Mouse (Mus musculus): ENCODE results near the gene Pik3c2b. TPM values are rescaled to one million over a fixed set of nuclear protein-coding genes. Genes with fewer than 3 reads are reported as not detected.

The Pik3c2b gene
- polyA plus RNA-seq, 1 experiment from 2014 or later: 5.3 TPM

GRCm38 (mm10) chr1:133063164-133063563 is 17.7 kb downstream of the Pik3c2b start:
- Histone ChIP-seq H3K4me2 (ENCODE audit: low read depth, low read length) (no peak overlapping the region), H3K9ac (ENCODE audit: low read length) (no peak overlapping the region), H3K4me1 (replicated peaks; ENCODE audit: control insufficient read depth, insufficient read depth, low read length) (no peaks in the 10 kb centered on the region), H3K4me3 (ENCODE audit: low read length) (no peak overlapping the region), H3K27me3 (ENCODE audit: control insufficient read depth, insufficient read depth, low read depth, low read length) (no peaks in the 10 kb centered on the region), H3K9me3 (ENCODE audit: control insufficient read depth, low read length) (no peaks in the 10 kb centered on the region), H3K36me3 (ENCODE audit: control insufficient read depth, insufficient read depth, low read length) (no peaks in the 10 kb centered on the region), H3K27ac (ENCODE audit: low read length) (no peak overlapping the region)
- WGBS: 78% methylated on average over 6 of the region's 6 CpGs
- ATAC-seq (ENCODE audit: low read depth): no peak

- Histone ChIP-seq H3K4me2 (ENCODE audit: low read depth, low read length) (no peak overlapping the region), H3K4me1 (replicated peaks; ENCODE audit: control insufficient read depth, insufficient read depth, low read length) (peaks cover 32% of the 10 kb centered on the region)
- 56% methylated on average over 5 of the region's 5 CpGs for WGBS
Measured at GRCm38 (mm10) chr1:133068268-133068667, 22.8 kb downstream of the Pik3c2b start.

GRCm38 (mm10) chr1:133068669-133069274 is 23.3 kb downstream of the Pik3c2b start:
- no peaks in the 10 kb centered on the region for H3K9me3 ChIP-seq (ENCODE audit: control insufficient read depth, low read length)
- H3K27ac ChIP-seq (ENCODE audit: low read length): peak overlapping the region; percentile 72
- ATAC-seq (ENCODE audit: low read depth): no peak
- no peak overlapping the region for H3K4me2 ChIP-seq (ENCODE audit: low read depth, low read length)
- 86% methylated on average over 15 of the region's 15 CpGs for WGBS
- peaks cover 34% of the 10 kb centered on the region for H3K4me1 ChIP-seq (replicated peaks; ENCODE audit: control insufficient read depth, insufficient read depth, low read length)
- H3K9ac ChIP-seq (ENCODE audit: low read length): peak overlapping the region; percentile 15
- H3K36me3 ChIP-seq (ENCODE audit: control insufficient read depth, insufficient read depth, low read length): no peaks in the 10 kb centered on the region
- H3K4me3 ChIP-seq (ENCODE audit: low read length): no peak overlapping the region
- H3K27me3 ChIP-seq (ENCODE audit: control insufficient read depth, insufficient read depth, low read depth, low read length): no peaks in the 10 kb centered on the region

More at GRCm38 (mm10) chr1:133068268-133068667, 22.8 kb downstream of the Pik3c2b start:
- peak; percentile 26 for ATAC-seq (ENCODE audit: low read depth)
- no peaks in the 10 kb centered on the region for H3K9me3 ChIP-seq (ENCODE audit: control insufficient read depth, low read length)
- no peaks in the 10 kb centered on the region for H3K36me3 ChIP-seq (ENCODE audit: control insufficient read depth, insufficient read depth, low read length)
- peak overlapping the region; percentile 15; the same call in 1 of the 2 replicates for H3K9ac ChIP-seq (ENCODE audit: low read length)
- no peak overlapping the region for H3K4me3 ChIP-seq (ENCODE audit: low read length)
- no peaks in the 10 kb centered on the region for H3K27me3 ChIP-seq (ENCODE audit: control insufficient read depth, insufficient read depth, low read depth, low read length)
- H3K27ac ChIP-seq (ENCODE audit: low read length): peak overlapping the region; percentile 72

- H3K9ac ChIP-seq (ENCODE audit: low read length): no peak overlapping the region; the same call in 1 of the 2 replicates
- WGBS: 64% methylated on average over 12 of the region's 12 CpGs
- no peaks in the 10 kb centered on the region for H3K9me3 ChIP-seq (ENCODE audit: control insufficient read depth, low read length)
- H3K4me1 ChIP-seq (replicated peaks; ENCODE audit: control insufficient read depth, insufficient read depth, low read length): peaks cover 34% of the 10 kb centered on the region
- no peaks in the 10 kb centered on the region for H3K27me3 ChIP-seq (ENCODE audit: control insufficient read depth, insufficient read depth, low read depth, low read length)
- no peak overlapping the region for H3K4me3 ChIP-seq (ENCODE audit: low read length)
- H3K36me3 ChIP-seq (ENCODE audit: control insufficient read depth, insufficient read depth, low read length): no peaks in the 10 kb centered on the region
- peak overlapping the region; percentile 62 for H3K27ac ChIP-seq (ENCODE audit: low read length)
- H3K4me2 ChIP-seq (ENCODE audit: low read depth, low read length): no peak overlapping the region
- peak; percentile 17; the same call in 1 of the 2 replicates for ATAC-seq (ENCODE audit: low read depth)
Measured at GRCm38 (mm10) chr1:133069275-133070120, 24.0 kb downstream of the Pik3c2b start.

- 29% methylated on average over 5 of the region's 5 CpGs for WGBS
- Histone ChIP-seq H3K9ac (ENCODE audit: low read length) (no peak overlapping the region), H3K36me3 (ENCODE audit: control insufficient read depth, insufficient read depth, low read length) (no peaks in the 10 kb centered on the region), H3K27me3 (ENCODE audit: control insufficient read depth, insufficient read depth, low read depth, low read length) (no peaks in the 10 kb centered on the region), H3K4me1 (replicated peaks; ENCODE audit: control insufficient read depth, insufficient read depth, low read length) (peaks cover 34% of the 10 kb centered on the region), H3K4me3 (ENCODE audit: low read length) (no peak overlapping the region), H3K27ac (ENCODE audit: low read length) (peak overlapping the region; percentile 62), H3K9me3 (ENCODE audit: control insufficient read depth, low read length) (no peaks in the 10 kb centered on the region), H3K4me2 (ENCODE audit: low read depth, low read length) (no peak overlapping the region)
- peak; percentile 32; the same call in 1 of the 2 replicates for ATAC-seq (ENCODE audit: low read depth)
Measured at GRCm38 (mm10) chr1:133070157-133070556, 24.7 kb downstream of the Pik3c2b start.

- Histone ChIP-seq H3K36me3 (ENCODE audit: control insufficient read depth, insufficient read depth, low read length) (no peaks in the 10 kb centered on the region), H3K9ac (ENCODE audit: low read length) (no peak overlapping the region), H3K4me3 (ENCODE audit: low read length) (no peak overlapping the region), H3K9me3 (ENCODE audit: control insufficient read depth, low read length) (no peaks in the 10 kb centered on the region), H3K27me3 (ENCODE audit: control insufficient read depth, insufficient read depth, low read depth, low read length) (no peaks in the 10 kb centered on the region), H3K4me1 (replicated peaks; ENCODE audit: control insufficient read depth, insufficient read depth, low read length) (peaks cover 41% of the 10 kb centered on the region), H3K27ac (ENCODE audit: low read length) (peak overlapping the region; percentile 41), H3K4me2 (ENCODE audit: low read depth, low read length) (no peak overlapping the region)
- peak; percentile 29; the same call in 1 of the 2 replicates for ATAC-seq (ENCODE audit: low read depth)
- WGBS: 42% methylated on average over 16 of the region's 16 CpGs
Measured at GRCm38 (mm10) chr1:133071666-133072381, 26.4 kb downstream of the Pik3c2b start.

GRCm38 (mm10) chr1:133073327-133073856 is 27.9 kb downstream of the Pik3c2b start:
- no peaks in the 10 kb centered on the region for H3K27me3 ChIP-seq (ENCODE audit: control insufficient read depth, insufficient read depth, low read depth, low read length)
- peak; percentile 56 for ATAC-seq (ENCODE audit: low read depth)
- H3K9ac ChIP-seq (ENCODE audit: low read length): no peak overlapping the region
- no peaks in the 10 kb centered on the region for H3K9me3 ChIP-seq (ENCODE audit: control insufficient read depth, low read length)
- H3K4me1 ChIP-seq (replicated peaks; ENCODE audit: control insufficient read depth, insufficient read depth, low read length): peaks cover 52% of the 10 kb centered on the region
- 36% methylated on average over 9 of the region's 9 CpGs for WGBS
- H3K4me2 ChIP-seq (ENCODE audit: low read depth, low read length): no peak overlapping the region
- no peaks in the 10 kb centered on the region for H3K36me3 ChIP-seq (ENCODE audit: control insufficient read depth, insufficient read depth, low read length)
- H3K4me3 ChIP-seq (ENCODE audit: low read length): no peak overlapping the region
- H3K27ac ChIP-seq (ENCODE audit: low read length): peak overlapping the region; percentile 64

- Histone ChIP-seq H3K4me3 (ENCODE audit: low read length) (no peak overlapping the region), H3K36me3 (ENCODE audit: control insufficient read depth, insufficient read depth, low read length) (no peaks in the 10 kb centered on the region), H3K9me3 (ENCODE audit: control insufficient read depth, low read length) (no peaks in the 10 kb centered on the region), H3K4me2 (ENCODE audit: low read depth, low read length) (no peak overlapping the region), H3K4me1 (replicated peaks; ENCODE audit: control insufficient read depth, insufficient read depth, low read length) (peaks cover 50% of the 10 kb centered on the region), H3K9ac (ENCODE audit: low read length) (no peak overlapping the region), H3K27me3 (ENCODE audit: control insufficient read depth, insufficient read depth, low read depth, low read length) (no peaks in the 10 kb centered on the region), H3K27ac (ENCODE audit: low read length) (peak overlapping the region; percentile 50)
- ATAC-seq (ENCODE audit: low read depth): no peak
- 92% methylated on average over 13 of the region's 13 CpGs for WGBS
Measured at GRCm38 (mm10) chr1:133074541-133074940, 29.1 kb downstream of the Pik3c2b start.

Measured in lung, embryonic 16.5 days (tissue).